Mouse (Mus musculus) induced T-regulatory cell, adult 2 months (primary cell): ENCODE results near the gene Jarid2.

Experiments
- DNase-seq: peaks from one replicate; pipeline ENCODE4 v3.0.0-alpha.2; 2012; ENCODE audit warnings: low read depth

Jarid2 gene

DNA sequence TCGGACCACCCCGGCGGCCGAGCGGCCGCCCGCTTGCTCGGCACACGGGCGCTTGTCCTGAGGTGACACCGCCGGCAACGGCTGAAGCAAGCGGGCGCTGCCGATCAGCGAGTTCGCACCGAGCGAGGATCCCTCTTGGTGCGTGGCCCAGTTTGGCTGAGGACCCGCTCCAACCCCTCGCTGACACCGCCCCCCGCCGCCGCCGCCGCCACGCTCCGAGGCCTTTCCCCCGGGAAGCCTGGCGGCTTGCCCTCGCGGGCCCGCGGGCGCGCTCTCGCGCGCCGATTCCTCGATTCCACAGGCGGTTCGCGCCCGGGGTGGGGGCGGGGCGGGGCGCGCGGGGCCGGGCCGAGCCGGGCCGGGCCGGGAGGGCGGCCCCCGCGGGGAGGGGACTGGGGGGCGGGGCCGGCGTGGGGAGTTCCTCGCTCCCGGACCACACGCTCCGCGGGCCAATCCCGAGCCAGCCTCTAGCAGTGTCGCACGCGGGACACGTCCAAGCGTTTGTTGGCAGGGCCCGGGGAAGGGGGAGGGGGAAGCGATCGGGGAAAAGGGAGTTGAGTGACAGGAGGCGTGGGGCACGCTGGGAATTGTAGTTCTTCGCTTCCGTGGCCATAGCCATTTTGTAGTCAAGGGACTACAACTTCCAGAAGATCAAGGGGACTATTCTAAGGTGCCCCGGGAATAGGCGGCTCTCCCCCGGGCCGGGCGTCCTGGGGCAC lies 1.0 kb downstream of the Jarid2 start:
- peak; percentile 99 for DNase-seq

DNA sequence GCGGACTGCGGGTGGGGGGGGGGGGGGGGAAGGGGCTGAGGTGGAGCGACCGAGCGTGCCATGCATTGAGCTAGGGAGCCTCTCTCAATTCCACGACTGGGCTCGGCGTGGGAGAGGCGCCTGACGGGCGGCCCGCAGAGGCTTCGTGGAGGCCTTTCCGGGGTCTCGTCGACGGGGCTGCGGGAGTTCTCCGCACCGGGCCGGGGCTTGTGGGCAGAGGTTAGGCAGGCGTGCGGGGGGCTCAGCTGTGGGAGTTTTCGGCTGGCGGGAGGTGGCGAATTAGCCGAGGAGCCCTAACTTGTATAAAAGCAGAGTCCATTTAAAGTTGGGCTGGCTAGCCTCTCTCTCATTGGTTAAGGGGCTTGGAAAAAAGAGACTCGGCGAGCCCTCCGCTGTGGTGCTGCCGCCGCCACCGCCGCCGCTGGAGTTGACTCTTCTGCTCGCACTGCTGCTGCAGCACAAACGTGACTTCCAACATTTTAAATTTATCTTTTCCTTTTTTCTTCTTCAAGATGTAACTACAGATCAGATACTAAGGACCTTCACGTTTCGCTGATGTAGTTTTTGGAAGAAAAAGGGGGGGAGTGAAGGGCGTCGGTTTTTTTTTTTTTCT lies 1.8 kb downstream of the Jarid2 start:
- DNase-seq: peak; percentile 94

DNA sequence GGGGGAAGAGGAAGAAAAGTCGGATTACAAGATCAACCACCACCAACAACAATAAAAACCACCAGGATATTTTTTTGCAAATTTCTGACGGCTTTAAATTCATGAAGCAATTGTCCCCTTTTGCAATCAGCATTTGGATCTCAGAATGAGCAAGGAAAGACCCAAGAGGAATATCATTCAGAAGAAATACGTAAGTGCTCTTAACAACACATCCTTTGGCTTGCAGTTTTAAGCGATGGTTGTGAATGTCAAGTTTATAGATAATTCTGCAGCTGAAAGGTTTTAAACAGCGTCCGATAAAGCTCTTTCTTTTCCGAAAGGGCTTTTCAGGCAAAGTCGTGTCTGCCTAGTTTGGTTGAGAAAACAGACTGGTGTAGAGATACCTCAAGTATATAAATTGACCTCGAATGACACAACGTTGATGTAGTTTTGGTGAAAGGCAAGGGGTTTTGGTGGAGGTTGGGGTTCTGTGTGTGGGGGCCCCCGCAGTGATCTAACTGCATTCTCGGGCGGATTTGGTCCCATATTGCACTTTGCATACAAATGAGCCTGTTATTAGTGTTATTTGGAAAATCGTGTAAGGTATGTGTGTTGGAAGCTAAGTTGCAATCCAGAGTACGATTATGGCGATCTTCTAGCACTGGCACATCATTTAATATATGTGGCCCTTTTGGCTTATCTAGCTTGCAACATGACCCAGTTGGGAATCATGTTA lies 2.6 kb downstream of the Jarid2 start:
- DNase-seq: peak; percentile 67

DNA sequence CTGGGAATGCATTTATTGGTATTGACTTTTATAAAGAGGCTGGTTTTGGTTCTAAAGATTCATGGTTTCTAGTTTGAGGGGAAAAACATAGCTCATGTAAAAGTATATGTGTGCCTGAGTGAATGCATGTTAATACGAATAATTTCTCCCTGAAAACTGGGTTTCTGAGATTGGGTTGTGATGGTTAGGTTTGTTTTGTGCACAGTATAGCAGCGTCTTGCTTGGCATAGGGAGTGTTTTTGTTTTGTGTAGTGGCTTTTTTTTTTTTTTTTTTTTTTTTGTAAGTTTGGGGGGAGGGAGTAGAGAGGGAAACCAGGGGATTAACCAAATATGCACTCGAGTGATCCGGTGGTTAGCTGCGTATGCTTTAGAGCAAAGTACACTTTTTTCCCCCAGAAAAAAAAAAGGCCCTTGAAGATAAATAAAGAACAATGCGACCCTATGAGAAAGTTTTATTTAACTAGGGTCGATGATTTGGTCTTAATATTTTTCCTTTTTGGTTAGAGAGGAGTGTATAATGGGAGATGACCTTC lies 3.2 kb downstream of the Jarid2 start:
- DNase-seq: peak; percentile 83

DNA sequence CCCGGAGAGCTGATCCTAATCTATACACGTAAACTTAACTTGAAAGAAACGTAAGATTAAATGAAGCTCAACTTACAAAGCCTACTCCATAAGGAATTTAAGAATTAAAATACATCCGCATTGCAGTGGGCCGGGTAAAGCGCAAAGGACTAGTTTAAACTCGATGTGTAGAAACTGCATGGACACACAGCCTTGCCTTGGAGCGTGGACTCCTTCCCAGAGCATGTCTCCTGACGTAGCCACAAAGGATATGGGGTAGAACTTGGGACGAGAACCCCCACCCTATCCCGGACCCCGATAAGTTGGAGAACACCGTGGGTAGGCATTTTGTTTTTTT lies 3.7 kb downstream of the Jarid2 start:
- no peak for DNase-seq

DNA sequence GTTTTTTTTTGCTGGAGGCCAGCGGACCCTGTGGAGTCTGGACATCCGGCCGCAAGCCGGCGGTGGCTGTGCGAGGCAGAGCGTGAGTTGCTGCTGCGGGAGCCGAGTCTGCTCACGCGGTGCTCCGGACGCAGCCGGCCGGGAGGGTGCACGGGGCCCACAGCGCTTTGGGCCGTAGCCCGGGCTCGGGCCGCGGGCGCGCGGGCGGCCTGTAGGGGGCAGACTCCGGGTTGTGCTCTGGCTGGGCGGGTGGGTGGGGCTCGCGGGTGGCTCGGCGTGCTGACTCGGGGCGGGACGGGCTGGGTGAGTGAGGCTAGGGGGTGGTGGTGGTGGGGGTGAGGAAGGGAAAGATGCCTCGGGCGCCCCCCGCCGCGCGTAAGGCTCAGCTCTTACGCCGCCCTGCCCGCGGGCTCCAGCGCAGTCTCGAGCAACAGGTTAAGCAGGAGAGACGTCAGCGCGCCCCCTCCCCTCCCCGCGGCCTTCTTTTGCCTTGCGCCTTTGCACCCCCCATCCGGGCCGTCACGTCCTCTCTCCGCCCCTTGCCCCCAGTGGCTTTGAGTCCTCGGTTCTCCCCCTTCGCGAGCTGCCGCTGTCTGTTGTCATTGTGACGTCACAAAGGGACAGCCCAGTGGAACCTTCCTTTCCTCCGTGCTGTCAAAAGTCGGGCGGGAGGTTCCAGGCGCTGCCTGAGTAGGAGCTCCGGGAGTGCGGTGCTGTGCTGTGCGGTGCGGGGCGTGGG lies 4.3 kb downstream of the Jarid2 start:
- DNase-seq: peak; percentile 97

DNA sequence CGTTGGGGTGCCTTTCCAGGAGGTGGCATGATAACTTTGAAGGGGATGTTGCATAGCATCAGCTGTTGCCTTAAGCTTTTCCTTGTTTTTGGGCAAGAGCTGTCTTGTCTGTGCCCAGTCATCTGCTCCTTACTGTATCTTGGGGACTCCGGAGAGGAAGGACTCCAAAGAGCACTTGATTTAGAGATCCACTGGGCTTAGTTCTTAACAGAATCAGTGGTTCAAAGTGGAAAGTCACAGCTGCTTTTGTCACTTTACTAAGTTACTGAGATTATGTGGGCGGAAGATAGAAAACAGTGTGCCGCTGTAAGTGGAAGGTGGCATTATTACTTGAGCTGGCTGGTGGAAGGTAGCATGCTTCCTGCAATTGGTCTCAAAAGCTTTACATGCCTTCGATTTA lies 5.2 kb downstream of the Jarid2 start:
- peak; percentile 79 for DNase-seq

DNA sequence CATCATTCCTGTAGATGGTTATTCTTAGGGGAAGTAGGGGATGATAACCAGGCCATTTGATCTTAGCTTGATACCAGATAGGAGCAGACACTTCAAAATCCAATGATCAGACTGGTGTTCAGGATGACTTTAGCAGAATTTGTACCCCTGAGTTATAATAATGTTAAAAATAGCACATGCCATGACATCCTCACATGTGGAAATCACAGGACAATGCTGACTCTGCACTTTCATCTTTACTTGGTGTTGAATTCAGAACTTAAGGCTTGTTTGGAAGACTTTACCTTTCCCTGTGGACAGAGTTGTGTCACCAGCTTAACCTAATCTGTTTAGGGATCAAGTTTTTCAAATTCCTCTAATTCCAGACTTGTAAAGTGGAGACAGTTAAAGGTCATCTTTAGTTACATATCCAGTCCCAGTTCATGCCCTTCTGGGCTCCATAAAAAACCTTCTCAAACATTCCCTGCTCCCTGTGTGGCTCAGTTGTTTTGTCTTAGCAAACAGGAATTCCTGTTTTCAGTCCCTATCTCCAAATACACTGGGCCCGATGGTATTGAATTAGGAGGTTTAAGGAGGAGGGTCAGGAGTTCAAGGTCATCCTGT lies 5.9 kb downstream of the Jarid2 start:
- DNase-seq: peak; percentile 43

DNA sequence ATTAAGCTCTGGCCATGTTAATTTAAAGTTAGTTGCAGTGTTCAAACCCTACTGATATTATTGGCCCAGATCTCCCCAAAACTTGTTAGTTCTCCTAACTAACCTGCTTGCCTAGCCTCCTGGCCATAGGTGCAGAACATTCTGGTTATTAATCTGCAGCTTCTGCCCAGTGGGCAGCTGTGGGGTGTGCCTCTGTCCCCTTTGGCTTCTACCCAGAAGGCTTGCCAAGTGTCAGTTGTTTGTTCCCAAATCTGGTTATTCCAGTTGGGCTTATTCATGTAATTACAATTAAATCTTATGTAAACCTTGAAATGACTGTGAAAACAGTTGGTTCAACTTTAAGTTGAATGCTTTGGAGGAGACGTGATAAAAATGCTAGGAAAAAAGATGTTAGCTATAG lies 8.0 kb downstream of the Jarid2 start:
- no peak for DNase-seq

DNA sequence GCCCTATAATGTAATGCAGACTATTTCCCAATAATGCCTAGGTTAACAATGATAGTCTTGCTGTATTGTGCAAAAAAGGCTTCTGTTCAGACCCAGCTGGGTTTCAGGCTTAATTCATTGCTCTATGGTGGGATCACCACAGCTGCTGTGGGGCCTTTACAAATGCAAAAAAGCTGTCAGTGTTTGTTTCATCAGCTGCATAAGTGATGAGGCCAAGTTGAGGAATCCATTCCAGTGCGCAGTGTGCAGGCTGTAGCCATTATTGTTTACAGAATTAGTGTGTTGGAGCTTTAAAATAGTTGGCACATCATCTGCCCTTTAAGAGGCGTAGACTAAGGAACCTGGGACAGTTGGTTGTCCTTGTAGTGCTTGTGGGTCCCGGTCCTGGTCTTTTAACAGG lies 22.5 kb downstream of the Jarid2 start:
- DNase-seq: no peak

DNA sequence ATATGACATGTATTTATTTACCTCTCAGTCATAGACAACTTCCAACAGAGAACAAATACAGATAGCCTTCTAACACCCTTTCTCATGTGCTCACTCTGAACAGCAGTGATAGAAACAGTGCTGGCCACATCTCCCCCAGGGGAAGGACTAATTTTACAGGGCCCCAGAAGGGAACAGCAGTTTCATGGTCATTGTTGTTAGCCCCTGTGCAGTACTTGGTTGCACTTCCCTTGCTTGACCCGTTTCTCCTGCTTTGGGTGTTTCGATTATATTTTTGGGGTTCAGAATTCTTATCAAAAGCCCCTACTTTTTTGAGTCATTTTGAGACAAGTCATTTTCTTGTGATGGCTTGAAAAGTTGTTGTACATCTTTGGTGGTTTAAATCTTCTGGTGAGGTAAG lies 23.9 kb downstream of the Jarid2 start:
- DNase-seq: no peak

DNA sequence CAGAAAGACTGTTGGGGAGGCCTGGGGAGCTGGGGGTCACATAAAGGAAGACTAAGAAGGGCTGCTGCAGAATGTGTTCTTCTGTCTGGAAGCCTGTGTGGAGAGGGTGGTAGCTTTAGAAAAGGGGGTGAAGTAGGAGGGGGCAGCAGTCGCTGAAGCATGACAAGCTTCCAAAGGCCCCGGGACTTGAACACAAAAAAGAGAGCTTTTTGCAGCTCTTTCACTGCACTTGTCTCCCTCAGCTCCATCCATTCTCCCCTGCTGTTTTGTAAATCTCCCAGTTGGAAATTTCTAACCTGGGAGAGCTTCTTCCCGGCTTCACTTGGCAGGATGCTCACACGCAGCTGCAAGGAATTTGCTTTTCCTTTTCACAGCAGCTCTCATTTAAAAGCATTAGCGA lies 26.2 kb downstream of the Jarid2 start:
- no peak for DNase-seq

DNA sequence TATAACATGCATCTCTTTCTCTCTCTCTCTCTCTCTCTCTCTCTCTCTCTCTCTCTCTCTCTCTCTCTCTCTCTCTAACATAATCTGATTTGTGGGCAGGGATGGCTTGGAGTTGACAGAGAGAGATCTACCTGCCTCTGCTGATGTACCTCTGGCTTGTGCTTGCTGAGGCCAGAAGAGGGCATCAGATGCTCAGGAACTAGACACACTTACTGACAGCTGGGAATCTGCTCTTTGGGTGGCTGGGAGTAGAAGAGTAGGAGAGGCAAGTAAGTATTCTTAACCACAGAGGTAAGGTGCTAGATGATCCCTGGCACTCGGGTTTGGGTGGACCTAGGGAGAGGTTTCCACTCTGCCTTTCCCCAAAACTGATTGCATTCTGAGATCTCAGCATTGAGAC lies 29.5 kb downstream of the Jarid2 start:
- DNase-seq: peak; percentile 53

DNA sequence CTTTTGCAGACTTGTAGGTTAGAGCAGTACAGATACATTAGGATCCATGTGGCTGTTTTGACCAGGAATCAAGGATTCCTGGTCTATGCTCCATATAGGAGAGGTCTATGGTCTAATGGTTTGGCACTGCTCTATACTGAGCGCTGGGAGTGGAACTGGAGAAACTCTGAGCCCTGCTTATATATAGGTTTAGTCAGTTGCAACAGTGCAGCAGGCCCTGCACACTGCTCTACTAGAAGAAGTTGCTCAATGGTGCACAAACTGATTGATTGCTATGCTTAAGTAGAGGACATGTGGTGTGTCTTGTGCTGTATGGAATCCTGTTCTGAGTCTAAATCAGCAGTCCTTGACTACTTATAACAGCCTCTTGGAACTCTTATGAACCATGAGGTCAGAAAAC lies 31.5 kb downstream of the Jarid2 start:
- DNase-seq: no peak

DNA sequence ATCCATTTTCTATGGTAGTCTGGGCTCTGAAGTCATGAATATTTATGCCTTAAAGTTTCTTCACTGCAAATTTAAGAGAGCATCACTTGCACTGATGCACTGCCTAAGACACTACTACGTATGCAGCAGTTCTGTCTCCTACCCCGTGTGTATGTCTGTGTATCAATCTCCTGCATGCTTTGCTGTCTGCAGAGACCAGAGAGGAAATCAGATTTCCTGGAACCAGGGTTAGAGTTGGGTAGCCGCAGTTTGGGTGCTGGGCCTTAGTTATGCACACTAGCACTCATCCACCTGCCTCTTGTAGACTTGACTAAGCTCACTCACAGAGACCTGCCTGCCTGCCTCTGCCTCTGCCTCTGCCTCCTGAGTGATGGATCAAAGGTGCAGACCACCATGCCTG lies 33.8 kb downstream of the Jarid2 start:
- peak; percentile 44 for DNase-seq

DNA sequence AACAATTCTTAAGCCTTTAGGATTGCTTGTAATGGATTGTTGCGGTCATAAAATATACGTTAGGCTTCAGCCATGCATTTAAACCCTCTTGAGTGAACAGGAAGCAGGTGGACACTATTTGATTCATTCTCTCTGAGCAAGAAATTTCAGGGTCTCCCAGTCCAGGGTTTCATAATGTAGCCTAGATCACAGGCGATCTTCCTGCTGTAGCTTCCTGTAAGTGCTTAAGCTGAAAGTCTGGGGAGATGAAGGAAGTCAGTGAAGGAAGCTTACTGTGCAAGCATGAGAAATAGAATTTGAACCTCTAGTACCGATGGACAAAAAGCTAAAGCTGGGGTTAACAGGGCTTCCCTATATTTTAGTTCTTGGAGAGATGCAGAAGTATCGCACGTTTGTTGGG lies 38.5 kb downstream of the Jarid2 start:
- no peak for DNase-seq

DNA sequence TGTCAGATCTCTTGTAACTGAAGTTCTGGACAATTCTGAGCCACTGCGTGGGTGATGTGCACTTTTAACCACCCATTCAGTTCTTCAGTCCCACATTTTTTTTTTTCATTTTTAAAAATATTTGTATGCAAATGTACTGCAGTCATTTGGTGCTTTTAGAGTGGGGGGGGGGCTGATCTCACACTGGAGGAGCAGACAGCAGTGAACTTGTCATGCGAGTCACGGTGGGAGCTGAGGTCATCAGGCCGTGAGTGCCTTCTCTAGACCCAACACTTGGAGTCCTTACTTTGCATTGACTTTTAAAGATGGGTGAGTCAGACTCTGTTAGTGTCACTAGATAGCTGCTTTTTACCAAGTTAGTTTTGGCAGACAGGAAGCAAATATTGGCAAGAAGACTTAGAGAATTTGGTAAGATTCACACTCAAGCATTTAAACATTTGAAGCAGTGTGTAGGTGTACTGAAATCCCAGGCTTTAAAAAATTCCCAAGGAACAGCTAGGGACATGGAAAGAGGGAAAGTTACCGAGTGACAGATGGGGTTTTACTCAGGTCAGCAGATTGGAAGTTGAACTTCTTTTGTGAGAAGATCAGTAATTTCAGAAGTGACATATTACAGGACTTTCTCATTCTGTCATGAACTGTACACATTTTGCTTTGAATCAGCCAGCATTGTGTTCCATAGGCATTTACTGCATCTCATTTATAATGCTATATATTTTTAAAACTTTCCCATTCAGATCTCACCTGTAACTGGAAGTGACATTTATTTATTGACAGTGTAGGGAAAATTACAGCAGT lies 41.7 kb downstream of the Jarid2 start:
- DNase-seq: peak; percentile 59

DNA sequence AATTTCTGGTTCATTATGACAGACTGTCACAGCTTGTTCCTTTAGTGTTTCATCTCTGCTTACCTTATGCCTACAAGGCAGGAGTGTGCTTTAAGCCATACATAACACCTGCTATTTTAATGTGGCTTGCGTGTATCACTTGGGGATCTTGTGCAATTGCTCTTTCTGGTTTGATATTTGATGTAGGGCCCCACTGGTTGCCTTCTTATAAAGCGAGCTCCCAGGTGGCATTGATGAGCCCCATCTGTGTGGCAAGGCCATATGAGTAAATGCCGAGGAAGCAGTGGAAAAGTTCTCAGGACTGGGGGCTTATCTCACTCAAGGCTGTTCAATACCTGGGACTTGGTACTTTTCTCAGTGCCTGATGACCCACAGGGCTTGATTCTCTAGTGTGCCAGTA lies 43.5 kb downstream of the Jarid2 start:
- no peak for DNase-seq

DNA sequence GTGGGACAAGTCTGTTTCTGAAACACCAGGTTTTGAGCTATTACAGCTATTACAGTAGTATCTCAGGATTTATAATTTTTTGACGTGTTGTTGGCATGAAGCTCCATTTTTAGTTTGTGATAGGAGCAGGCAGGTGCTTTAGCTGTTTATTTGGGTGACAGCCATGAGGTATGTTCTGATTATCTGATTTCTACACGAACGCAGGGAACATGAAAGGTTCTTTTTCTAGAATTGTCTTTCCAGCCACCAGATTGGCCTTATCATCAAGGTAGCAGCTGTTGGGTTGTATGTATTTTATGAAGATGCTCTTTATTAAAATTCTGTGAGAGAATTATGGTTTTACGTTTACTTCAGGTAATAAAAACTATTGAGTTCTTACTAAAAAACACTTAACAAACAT lies 45.1 kb downstream of the Jarid2 start:
- no peak for DNase-seq

DNA sequence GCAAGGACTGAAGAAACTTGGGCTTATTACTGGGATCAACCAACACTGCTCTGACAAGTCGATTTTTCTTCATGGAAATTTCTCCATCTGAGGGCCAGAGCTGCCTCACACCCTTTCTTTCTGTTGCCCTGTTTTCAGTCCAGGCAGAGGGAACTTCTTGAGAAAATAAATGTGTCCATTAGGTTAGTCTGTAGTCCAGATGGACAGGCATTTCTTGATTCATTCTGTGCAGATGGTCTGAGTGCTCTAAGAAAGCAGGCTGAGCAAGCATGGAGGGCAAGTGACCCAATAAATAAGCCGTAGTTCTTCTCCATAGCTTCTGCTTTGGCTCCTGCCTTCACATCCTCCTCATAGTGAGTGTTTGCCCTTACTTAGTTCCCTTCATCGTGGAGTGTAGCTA lies 46.1 kb downstream of the Jarid2 start:
- no peak for DNase-seq

DNA sequence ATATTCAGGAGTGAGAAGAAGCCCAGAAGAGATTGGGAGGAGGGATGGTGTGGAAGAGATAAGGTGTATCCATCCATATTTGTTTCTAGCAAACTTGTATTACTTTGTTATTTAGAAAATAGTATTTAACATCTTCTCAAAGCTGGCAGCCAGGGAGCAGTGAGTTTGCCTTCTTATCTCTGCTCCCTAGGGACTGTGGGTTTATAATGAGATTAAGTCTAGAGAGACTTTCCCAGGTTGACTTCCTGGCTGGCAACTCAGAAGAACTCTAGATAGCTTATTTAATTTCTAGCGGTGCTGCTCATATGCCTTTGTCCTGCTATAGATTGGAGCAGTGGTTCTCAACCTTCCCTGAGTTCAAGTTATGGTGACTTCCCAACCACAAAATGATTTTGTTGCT lies 51.2 kb downstream of the Jarid2 start:
- DNase-seq: no peak
